Mouse (Mus musculus) central nervous system, embryonic 11.5 days (tissue): ENCODE data around the gene Gm20894. TPM values are rescaled to one million over a fixed set of nuclear protein-coding genes. Genes with fewer than 3 reads are reported as not detected.

Experiments
- polyA plus RNA-seq: library from polyadenylated mRNA; depleted of rRNA; stranded (reverse); fragments of >200 nt; gene quantifications from 2 replicates; pipeline ENCODE4 v1.2.3, GENCODE M21; 2012; rRNA removed

Gene Gm20894
- polyA plus RNA-seq: not detected in 2 replicates

GRCm38 (mm10) chrY:28271412-28271811 lies at the start of gene Gm20894:
Gene Gm20894, minus strand, starts transcription at chrY:28271512.

